Comparison of ENCODE assay signal across 8 mouse cellular contexts in genomic region chr1:69106322-69106761, GRCm38 (mm10). TPM values are rescaled to one million over a fixed set of nuclear protein-coding genes. Genes with fewer than 3 reads are reported as not detected.
A peak's percentile ranks its signal among the peaks of the same experiment; 100 is the strongest.
DNase-seq lines count a peak whose midpoint lies in the region; ATAC-seq lines count a peak whose summit lies in the region.

No protein-coding gene starts in this region.

- intact Hi-C loops in left cerebral cortex, postnatal 14 days (cut with DNase I) = no loop called here

- H3K4me1 ChIP-seq in embryonic facial prominence, embryonic 15.5 days = peaks cover 35% of the 10 kb centered on the region
- no peaks in the 10 kb centered on the region; the same call in 1 of the 2 replicates for H3K4me1 ChIP-seq in hindbrain, embryonic 14.5 days (replicated peaks; ENCODE audit: control insufficient read depth, insufficient read depth, low read length)

- WGBS in embryonic facial prominence, embryonic 15.5 days = 0% methylated on average over 24 of the region's 24 CpGs
- under 1% methylated on average over 24 of the region's 24 CpGs for WGBS in hindbrain, embryonic 14.5 days

- ATAC-seq in embryonic facial prominence, embryonic 15.5 days (ENCODE audit: insufficient number of reproducible peaks, low FRiP score, low TSS enrichment, low read depth) = 0 out of 2 replicates have a peak, but pooled peaks have one; percentile 43
- peak; percentile 15; the same call in 1 of the 2 replicates for ATAC-seq in hindbrain, embryonic 14.5 days (ENCODE audit: low FRiP score)
- 0 out of 2 replicates have a peak, but pooled peaks have one; percentile 35 for ATAC-seq in megakaryocyte progenitor cell, adult 5-6 weeks (replicated peaks; ENCODE audit: poor library complexity)

- no peaks in the 10 kb centered on the region for H3K9me3 ChIP-seq in embryonic facial prominence, embryonic 15.5 days (replicated peaks)
- no peaks in the 10 kb centered on the region for H3K9me3 ChIP-seq in hindbrain, embryonic 14.5 days (ENCODE audit: control insufficient read depth, low read length)

- peaks cover 56% of the 10 kb centered on the region for H3K27me3 ChIP-seq in embryonic facial prominence, embryonic 15.5 days
- no peaks in the 10 kb centered on the region for H3K27me3 ChIP-seq in hindbrain, embryonic 14.5 days (ENCODE audit: control insufficient read depth, insufficient read depth, low read length)

- peak overlapping the region; percentile 100 for H3K4me2 ChIP-seq in embryonic facial prominence, embryonic 15.5 days (replicated peaks)
- H3K4me2 ChIP-seq in hindbrain, embryonic 14.5 days (replicated peaks) = peak overlapping the region; percentile 91

- H3K36me3 ChIP-seq in embryonic facial prominence, embryonic 15.5 days = no peaks in the 10 kb centered on the region
- H3K36me3 ChIP-seq in hindbrain, embryonic 14.5 days (replicated peaks; ENCODE audit: control insufficient read depth, insufficient read depth) = no peaks in the 10 kb centered on the region

- H3K4me3 ChIP-seq in embryonic facial prominence, embryonic 15.5 days (replicated peaks) = peak overlapping the region; percentile 62
- H3K4me3 ChIP-seq in hindbrain, embryonic 14.5 days (replicated peaks; ENCODE audit: low read length) = peak overlapping the region; percentile 85

- no peak overlapping the region for H3K27ac ChIP-seq in embryonic facial prominence, embryonic 15.5 days (replicated peaks)
- peak overlapping the region; percentile 78 for H3K27ac ChIP-seq in hindbrain, embryonic 14.5 days

- DNase-seq in urinary bladder, adult 2 months (ENCODE audit: low spot score) = peak; percentile 29
- no peak for DNase-seq in urinary bladder, postnatal 10 days (ENCODE audit: low spot score)
- peak; percentile 51 for DNase-seq in hindbrain, embryonic 14.5 days (ENCODE audit: low spot score)
- peak; percentile 2 to 10 for DNase-seq in left cerebral cortex, postnatal 14 days (ENCODE audit: low spot score in 2 of 2)
- DNase-seq in testis, postnatal 14 days (ENCODE audit: low spot score) = peak; percentile 25
- no peak for DNase-seq in spleen, adult 18-20 months

- H3K9ac ChIP-seq in embryonic facial prominence, embryonic 15.5 days = 0 out of 2 replicates have a peak overlapping the region, but pooled peaks have one; percentile 13
- H3K9ac ChIP-seq in hindbrain, embryonic 14.5 days = peak overlapping the region; percentile 84

RNA-seq across cellular contexts. Expression of gene Erbb4, which starts 1.5 kb away (rescaled TPM):
- 0.04 and 0.07 TPM in 2 replicates for polyA plus RNA-seq in urinary bladder, adult 2 months (2012; rRNA removed)
- polyA plus RNA-seq in embryonic facial prominence, embryonic 15.5 days (2015; fragmentation: Nextera tagmentation; extraction: Ambion mirVana) = 0.77 and 1.2 TPM in 2 replicates
- polyA plus RNA-seq in hindbrain, embryonic 14.5 days (2014; fragmentation: Nextera tagmentation; extraction: Ambion mirVana) = 21.0 and 23.7 TPM in 2 replicates
- 10 to 100 TPM; 55.3 to 57.2 TPM for total RNA-seq in left cerebral cortex, postnatal 14 days (2021)
- total RNA-seq in megakaryocyte progenitor cell, adult 5-6 weeks (2015) = not detected in 2 replicates
- not detected in 2 replicates for total RNA-seq in megakaryocyte progenitor cell, adult 5-6 weeks (2017)

Comparison
In these comparisons a context has a peak if more than half of its experiments do, and no peak if none do; other contexts are left out.
1. DNase-seq: peak in urinary bladder, adult 2 months (single experiment), hindbrain, embryonic 14.5 days (single experiment), left cerebral cortex, postnatal 14 days (2 of 2) and testis, postnatal 14 days (single experiment); none in urinary bladder, postnatal 10 days (single experiment) and spleen, adult 18-20 months (0 of 2).
2. Peak in every context shown above with its lines, with median percentiles within 50 percentile points of each other: ATAC-seq.